Mouse (Mus musculus): ENCODE results near the gene Tmem119.
A peak's percentile ranks its signal among the peaks of the same experiment; 100 is the strongest.
"Not testable (repeated sequence)": the region's sequence is repeated elsewhere in the genome, so short reads cannot be mapped to it uniquely, and the experiment has no call there.

The Tmem119 gene

GRCm38 (mm10) chr5:113786985-113787384 is 13.3 kb downstream of the Tmem119 start:
- DNase-seq, result peak in 1 of 2 experiments; percentile 49

- DNase-seq, result not testable (repeated sequence)
These were observed 16.2 kb downstream of the Tmem119 start for GRCm38 (mm10) chr5:113784104-113784503.

- no peak for DNase-seq
These were observed 16.7 kb downstream of the Tmem119 start for GRCm38 (mm10) chr5:113783581-113784001.

GRCm38 (mm10) chr5:113782624-113783023 is 17.7 kb downstream of the Tmem119 start:
- DNase-seq, result no peak

GRCm38 (mm10) chr5:113781875-113782274 is 18.4 kb downstream of the Tmem119 start:
- DNase-seq, result no peak

GRCm38 (mm10) chr5:113781254-113781653 is 19.1 kb downstream of the Tmem119 start:
- DNase-seq, result no peak

GRCm38 (mm10) chr5:113780763-113781162 is 19.6 kb downstream of the Tmem119 start:
- no peak for DNase-seq

- DNase-seq, result no peak
These were observed 20.1 kb downstream of the Tmem119 start for GRCm38 (mm10) chr5:113780082-113780752.

GRCm38 (mm10) chr5:113779569-113779968 is 20.7 kb downstream of the Tmem119 start:
- DNase-seq, result no peak

GRCm38 (mm10) chr5:113777728-113778127 is 22.6 kb downstream of the Tmem119 start:
- peak in 1 of 2 experiments; percentile 44 for DNase-seq

- DNase-seq, result peak in 1 of 2 experiments; percentile 20
These were observed 23.5 kb downstream of the Tmem119 start for GRCm38 (mm10) chr5:113776896-113777226.

- DNase-seq, result no peak
These were observed 24.0 kb downstream of the Tmem119 start for GRCm38 (mm10) chr5:113776128-113776895.

- no peak for DNase-seq
These were observed 24.7 kb downstream of the Tmem119 start for GRCm38 (mm10) chr5:113775585-113775984.

GRCm38 (mm10) chr5:113773664-113774063 is 26.7 kb downstream of the Tmem119 start:
- peak; percentile 73 to 78 for DNase-seq

- no peak for DNase-seq
These were observed 27.3 kb downstream of the Tmem119 start for GRCm38 (mm10) chr5:113772905-113773519.

- DNase-seq, result peak; percentile 89
These were observed 27.8 kb downstream of the Tmem119 start, which contains the start of the genes Sart3 and Iscu for GRCm38 (mm10) chr5:113772450-113772895. Gene Sart3 (minus strand): TSS chr5:113772510. Gene Iscu (plus strand): TSS chr5:113772748.

GRCm38 (mm10) chr5:113771213-113772162 is 28.8 kb downstream of the Tmem119 start:
- DNase-seq, result peak; percentile 69 to 79

- DNase-seq, result no peak
These were observed 31.5 kb downstream of the Tmem119 start for GRCm38 (mm10) chr5:113768806-113769205.

GRCm38 (mm10) chr5:113765641-113766526 is 34.4 kb downstream of the Tmem119 start:
- no peak for DNase-seq

- DNase-seq, result no peak
These were observed 35.9 kb downstream of the Tmem119 start for GRCm38 (mm10) chr5:113764426-113764825.

- no peak for DNase-seq
These were observed 38.7 kb downstream of the Tmem119 start for GRCm38 (mm10) chr5:113761585-113761984.
